Mouse (Mus musculus) heart, embryonic 14.5 days (tissue): ENCODE data around the gene Asic2. TPM values are rescaled to one million over a fixed set of nuclear protein-coding genes. Genes with fewer than 3 reads are reported as not detected.
A peak's percentile ranks its signal among the peaks of the same experiment; 100 is the strongest.

Experiments
- ATAC-seq: fragments of 200-750 bp; cut with Nextera tagmentation; 2 replicates; pipeline ENCODE4 v1.8.0; 2017; ENCODE audit warnings: low read depth, moderate TSS enrichment; ENCODE audit not compliant: insufficient number of reproducible peaks, insufficient read depth, low FRiP score
- H3K27ac ChIP-seq, 2 experiments: fragments of 200-500 bp in 1 of 2; fragments of 300-500 bp in 1 of 2; sonication (generic) in 1 of 2; replicated peaks in 1 of 2; 2 replicates each; pipeline ENCODE4 v1.5.1; 2012 to 2014; ENCODE audit warnings: low read depth in 2 of 2, low read length in 2 of 2, control low read depth in 1 of 2, mild to moderate bottlenecking in 1 of 2, mixed read lengths in 1 of 2; ENCODE audit not compliant: control insufficient read depth in 1 of 2, insufficient read depth in 1 of 2
- H3K27me3 ChIP-seq: fragments of 300-500 bp; sonication (generic); 2 replicates; pipeline ENCODE4 v1.6.1; 2014; ENCODE audit warnings: mild to moderate bottlenecking, low read length, control low read depth; ENCODE audit not compliant: control insufficient read depth, insufficient read depth
- H3K36me3 ChIP-seq: fragments of 300-500 bp; sonication (generic); 2 replicates; pipeline ENCODE4 v1.6.1; 2014; ENCODE audit warnings: mild to moderate bottlenecking, control low read depth, low read length, mixed read lengths; ENCODE audit not compliant: control insufficient read depth, insufficient read depth
- H3K4me1 ChIP-seq, 2 experiments: fragments of 200-500 bp in 1 of 2; fragments of 300-500 bp in 1 of 2; sonication (generic) in 1 of 2; 2 replicates each; pipeline ENCODE4 v1.6.1; 2012 to 2014; ENCODE audit warnings: low read length in 2 of 2, control low read depth in 1 of 2, mixed read lengths in 1 of 2; ENCODE audit not compliant: control insufficient read depth in 2 of 2, insufficient read depth in 2 of 2
- H3K4me2 ChIP-seq: fragments of 300-500 bp; sonication (generic); 2 replicates; pipeline ENCODE4 v1.6.1; 2014; ENCODE audit warnings: mild to moderate bottlenecking, low read length
- H3K4me3 ChIP-seq, 2 experiments: fragments of 200-500 bp in 1 of 2; fragments of 300-500 bp in 1 of 2; sonication (generic) in 1 of 2; 2 replicates each; pipeline ENCODE4 v1.5.1; 2012 to 2014; ENCODE audit warnings: low read length in 2 of 2, mild to moderate bottlenecking in 2 of 2, control low read depth in 1 of 2, low read depth in 1 of 2, moderate library complexity in 1 of 2; ENCODE audit not compliant: control insufficient read depth in 1 of 2, insufficient read depth in 1 of 2
- H3K9ac ChIP-seq: fragments of 300-500 bp; sonication (generic); 2 replicates; pipeline ENCODE4 v1.6.1; 2014; ENCODE audit warnings: mild to moderate bottlenecking, low read length
- H3K9me3 ChIP-seq: fragments of 300-500 bp; sonication (generic); 2 replicates; pipeline ENCODE4 v1.6.1; 2016; ENCODE audit warnings: low read length, control low read depth; ENCODE audit not compliant: control insufficient read depth
- WGBS: fragments of 180-500 bp; shearing (Covaris S2); extraction: QIAGEN DNeasy Blood & Tissue Kit; methylation state at CpG from one replicate; pipeline ENCODE4 v1.1.7; 2014; 5-methylcytosine and 5-hydroxymethylcytosine counted together
- polyA plus RNA-seq: library from polyadenylated mRNA; unstranded; fragments of >200 nt; fragmentation: Nextera tagmentation; extraction: Ambion mirVana; gene quantifications from 2 replicates; pipeline ENCODE4 v1.2.1, GENCODE M21; 2014

The Asic2 gene
- polyA plus RNA-seq, 1 experiment from 2014 or later: not detected

DNA sequence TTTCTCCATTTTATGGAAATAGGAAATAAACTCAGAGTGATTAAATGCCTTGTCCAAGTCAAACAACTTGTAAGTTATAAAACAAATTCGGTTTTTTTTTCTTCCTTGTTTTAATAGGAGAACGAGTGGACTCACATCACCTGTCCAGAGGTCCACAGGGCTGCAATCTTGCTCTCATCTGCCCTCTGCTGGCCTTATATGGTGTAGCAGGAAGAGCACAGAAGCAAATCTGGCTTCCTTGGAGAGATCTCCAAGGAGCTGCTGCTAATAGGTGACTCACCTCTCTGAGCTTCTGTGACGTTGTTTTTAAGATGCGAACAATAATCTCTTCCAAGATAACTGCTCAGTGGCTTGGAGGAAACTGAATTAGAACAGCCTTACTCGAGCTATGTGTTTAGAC lies 433.6 kb downstream of the Asic2 start:
- Histone ChIP-seq H3K27ac (no peak overlapping the region), H3K36me3 (no peaks in the 10 kb centered on the region), H3K9me3 (no peaks in the 10 kb centered on the region), H3K9ac (no peak overlapping the region), H3K4me3 (no peak overlapping the region), H3K4me2 (no peak overlapping the region), H3K4me1 (no peaks in the 10 kb centered on the region), H3K27me3 (no peaks in the 10 kb centered on the region)
- WGBS: 7% methylated on average over 5 of the region's 5 CpGs
- no peak for ATAC-seq

DNA sequence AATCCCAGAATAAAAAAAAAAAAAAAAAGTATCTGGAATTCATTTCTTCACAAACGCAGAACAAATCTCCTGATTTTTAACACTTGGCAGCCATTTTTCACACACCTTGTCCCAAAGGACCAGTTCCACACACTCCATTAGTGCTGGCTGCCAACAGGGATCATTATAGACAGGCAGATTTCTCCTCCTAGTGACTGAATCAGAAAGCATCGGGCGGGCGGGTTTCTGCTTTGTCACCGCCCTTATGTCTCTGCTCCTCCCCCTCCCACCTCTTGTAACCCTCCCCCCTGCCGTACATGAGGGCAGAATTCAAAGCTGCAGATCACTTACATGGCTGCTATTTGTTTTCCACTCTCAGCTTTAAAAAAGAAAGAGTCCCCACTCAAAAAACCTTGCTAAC lies 436.4 kb downstream of the Asic2 start:
- WGBS: 8% methylated on average over 6 of the region's 6 CpGs
- no peak for ATAC-seq
- H3K9me3 ChIP-seq: no peaks in the 10 kb centered on the region
- H3K27ac ChIP-seq: no peak overlapping the region
- H3K4me1 ChIP-seq: no peaks in the 10 kb centered on the region
- no peak overlapping the region for H3K4me2 ChIP-seq
- H3K27me3 ChIP-seq: no peaks in the 10 kb centered on the region
- no peaks in the 10 kb centered on the region for H3K36me3 ChIP-seq
- no peak overlapping the region for H3K9ac ChIP-seq
- H3K4me3 ChIP-seq: no peak overlapping the region

DNA sequence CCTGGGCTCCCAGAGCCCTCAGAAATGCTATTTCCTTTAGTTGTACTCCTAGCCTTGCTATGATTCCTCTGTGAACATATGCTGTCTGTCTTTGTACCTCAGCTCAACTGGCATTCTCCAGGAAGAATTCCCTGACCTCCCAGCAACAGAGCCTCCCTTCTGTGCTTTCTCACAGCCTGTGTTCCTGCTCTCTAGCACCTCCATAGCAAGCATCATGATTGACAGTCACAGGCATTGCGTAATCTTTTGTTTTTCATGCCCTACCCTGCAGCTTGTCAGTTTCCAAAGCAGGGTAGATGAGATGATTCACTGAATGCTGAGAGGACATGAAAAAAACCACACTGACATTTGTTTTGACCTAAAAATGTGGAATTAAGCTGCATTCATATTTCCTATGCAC lies 445.3 kb downstream of the Asic2 start:
- no peaks in the 10 kb centered on the region for H3K27me3 ChIP-seq
- no peak for ATAC-seq
- 66% methylated on average over 1 of the region's 1 CpGs for WGBS
- H3K9me3 ChIP-seq: no peaks in the 10 kb centered on the region
- H3K9ac ChIP-seq: no peak overlapping the region
- peaks cover 7 to 8% of the 10 kb centered on the region in 2 experiments for H3K4me1 ChIP-seq
- H3K4me2 ChIP-seq: no peak overlapping the region
- no peak overlapping the region for H3K27ac ChIP-seq
- H3K4me3 ChIP-seq: no peak overlapping the region
- H3K36me3 ChIP-seq: no peaks in the 10 kb centered on the region

DNA sequence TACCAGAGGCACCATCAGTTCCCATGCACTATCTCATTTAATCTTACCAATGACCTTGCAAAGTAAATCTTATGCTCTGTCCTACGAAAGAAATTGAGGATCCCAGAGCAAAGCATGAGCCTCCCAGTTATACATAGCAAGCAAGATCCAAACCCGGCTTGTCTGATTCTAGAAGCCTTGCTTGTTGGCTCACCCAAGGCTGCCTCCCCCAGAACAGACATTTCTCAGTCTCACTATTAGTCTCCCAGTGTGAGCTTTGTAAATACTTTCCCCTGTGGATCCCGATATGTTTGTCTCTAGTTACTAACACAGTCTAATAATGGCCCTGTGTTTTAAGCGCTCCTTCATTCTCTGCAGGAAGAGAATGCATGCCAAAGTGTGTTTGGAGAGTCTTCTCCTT lies 446.4 kb downstream of the Asic2 start:
- Histone ChIP-seq H3K4me3 (no peak overlapping the region), H3K4me1 (peaks cover 9% of the 10 kb centered on the region in 2 experiments)

DNA sequence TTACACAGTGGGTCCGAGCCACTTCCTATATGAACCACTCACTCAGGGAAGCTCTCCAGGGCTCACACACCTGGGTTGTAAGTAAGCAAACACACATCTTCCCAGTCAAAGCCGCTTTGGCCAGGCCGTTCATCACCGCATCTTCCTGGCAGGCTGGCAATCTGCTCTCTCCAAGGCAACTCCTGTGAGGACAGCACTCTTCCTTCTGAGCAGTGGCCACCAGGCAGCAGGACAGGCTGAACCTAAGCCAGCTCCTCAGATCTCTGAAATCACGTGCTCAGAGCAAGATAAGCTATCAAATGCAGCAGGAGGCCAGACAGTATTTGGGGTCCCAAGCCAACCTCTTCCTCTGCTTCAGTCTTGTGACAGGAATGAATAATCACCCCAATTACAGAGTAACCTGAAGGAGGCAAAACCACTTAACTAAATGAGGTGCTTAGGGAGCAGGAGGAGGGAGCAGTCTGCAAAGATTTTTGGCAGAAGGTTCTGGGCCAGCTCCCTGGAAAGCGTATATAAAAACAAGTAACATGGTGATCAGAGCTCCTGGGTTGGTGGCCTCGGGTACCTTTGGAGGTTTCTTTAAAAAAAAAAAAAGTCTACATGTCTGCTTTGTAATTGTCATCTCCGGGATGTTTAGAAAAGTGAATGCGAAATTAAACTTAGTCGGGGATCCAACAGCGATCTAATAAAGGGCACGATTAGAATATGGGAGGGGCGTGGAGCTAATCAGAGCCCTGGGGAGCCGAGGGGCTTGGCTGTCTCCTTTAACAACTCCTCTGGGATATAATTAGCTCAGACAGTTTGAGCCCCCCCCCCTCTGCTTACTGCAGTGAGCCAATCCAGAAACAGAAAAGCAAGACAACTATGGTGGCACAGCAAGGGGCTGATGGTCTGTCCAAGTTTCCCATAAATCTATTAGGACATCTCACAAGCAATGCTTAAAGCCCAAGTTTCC lies 450.0 kb downstream of the Asic2 start:
- Histone ChIP-seq H3K27ac (no peak overlapping the region), H3K4me3 (no peak overlapping the region), H3K9me3 (no peaks in the 10 kb centered on the region), H3K4me1 (peaks cover 9% of the 10 kb centered on the region in 2 experiments), H3K4me2 (peak overlapping the region; percentile 47), H3K27me3 (peaks cover 7% of the 10 kb centered on the region; the same call in 1 of the 2 replicates), H3K36me3 (no peaks in the 10 kb centered on the region), H3K9ac (no peak overlapping the region)
- WGBS: 26% methylated on average over 14 of the region's 14 CpGs
- ATAC-seq: no peak

More for the DNA sequence above, 446.4 kb downstream of the Asic2 start:
- Histone ChIP-seq H3K9me3 (no peaks in the 10 kb centered on the region), H3K27ac (no peak overlapping the region), H3K36me3 (no peaks in the 10 kb centered on the region), H3K4me2 (no peak overlapping the region), H3K9ac (no peak overlapping the region), H3K27me3 (peaks cover 3% of the 10 kb centered on the region; the same call in 1 of the 2 replicates)
- ATAC-seq: no peak
- 82% methylated on average over 4 of the region's 4 CpGs for WGBS

DNA sequence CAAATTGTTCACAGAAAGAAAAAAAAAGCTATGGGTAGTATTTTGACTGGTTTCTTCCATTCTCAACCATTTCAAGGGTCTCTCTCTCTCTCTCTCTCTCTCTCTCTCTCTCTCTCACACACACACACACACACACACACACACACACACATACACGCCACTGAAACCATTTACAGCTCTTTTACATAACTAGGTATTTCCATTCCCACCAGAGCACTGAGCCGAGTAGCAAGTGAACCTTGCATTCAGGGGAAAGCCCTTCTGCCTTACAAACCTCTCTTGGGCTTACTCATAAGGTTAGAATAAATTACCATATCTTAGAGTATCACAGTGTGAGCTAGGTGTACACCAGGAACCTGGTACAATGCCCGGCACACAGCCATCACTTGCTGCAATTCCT lies 452.5 kb downstream of the Asic2 start:
- Histone ChIP-seq H3K4me3 (no peak overlapping the region), H3K9ac (no peak overlapping the region), H3K27ac (no peak overlapping the region), H3K9me3 (no peaks in the 10 kb centered on the region), H3K36me3 (no peaks in the 10 kb centered on the region), H3K4me2 (no peak overlapping the region), H3K27me3 (peaks cover 7% of the 10 kb centered on the region; the same call in 1 of the 2 replicates), H3K4me1 (peaks cover 9% of the 10 kb centered on the region in 2 experiments)
- 81% methylated on average over 3 of the region's 3 CpGs for WGBS
- no peak for ATAC-seq

DNA sequence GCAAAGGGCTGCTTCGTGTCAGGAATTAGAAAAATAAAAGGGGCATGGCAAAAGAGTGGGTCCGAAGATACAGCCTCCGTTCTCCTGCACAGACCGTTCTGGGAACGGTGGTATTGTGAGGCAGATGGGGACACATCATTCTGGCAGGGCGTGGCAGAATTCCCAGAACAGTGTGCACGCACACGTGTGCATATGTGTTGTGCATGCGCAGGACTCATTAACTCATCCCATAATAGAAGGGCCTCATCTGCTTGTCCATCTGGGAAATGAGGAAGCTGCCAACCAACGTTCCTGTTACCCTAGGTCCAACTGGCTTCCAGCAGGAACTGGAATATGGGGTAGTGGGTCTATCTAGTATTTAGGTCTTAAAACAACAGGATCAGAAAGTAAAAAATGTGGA lies 455.8 kb downstream of the Asic2 start:
- Histone ChIP-seq H3K9me3 (no peaks in the 10 kb centered on the region), H3K27me3 (peaks cover 7% of the 10 kb centered on the region; the same call in 1 of the 2 replicates), H3K4me2 (no peak overlapping the region), H3K4me3 (no peak overlapping the region), H3K9ac (no peak overlapping the region), H3K4me1 (no peaks in the 10 kb centered on the region; a peak in 1 of 4 replicates), H3K36me3 (no peaks in the 10 kb centered on the region), H3K27ac (no peak overlapping the region)
- WGBS: 86% methylated on average over 10 of the region's 10 CpGs
- no peak for ATAC-seq
